Mouse (Mus musculus): ENCODE measurements around the gene Tfrc.

GRCm38 (mm10) chr16:32633486-32634012, 24.8 kb downstream of the Tfrc start:
- TF ChIP-seq USF1 (IDR thresholded peaks at IDR 0.05; ENCODE audit: low read depth) = no peak
- TF ChIP-seq CTCF (IDR thresholded peaks at IDR 0.05; ENCODE audit: control insufficient read depth, insufficient read depth, insufficient read length) = no peak
- no peak for TF ChIP-seq MYOG (IDR thresholded peaks at IDR 0.05; ENCODE audit: control insufficient read depth, extremely low read depth, insufficient read length)
- no peak for TF ChIP-seq MAX (IDR thresholded peaks at IDR 0.05)
- TF ChIP-seq MYOD1 (IDR thresholded peaks at IDR 0.05; ENCODE audit: control insufficient read depth, insufficient read length, low read depth) = no peak
- no peak for TF ChIP-seq CEBPB (IDR thresholded peaks at IDR 0.05; ENCODE audit: low read depth)

Data from C2C12 (cell line).